Mouse (Mus musculus) lung, embryonic 16.5 days (tissue): ENCODE data around the gene S100a5. TPM values are rescaled to one million over a fixed set of nuclear protein-coding genes. Genes with fewer than 3 reads are reported as not detected.

ENCODE experiments used
- ATAC-seq: fragments of 200-750 bp; cut with Nextera tagmentation; 2 replicates; pipeline ENCODE4 v1.8.0; 2017; ENCODE audit warnings: low read depth, mild to moderate bottlenecking, moderate library complexity
- H3K27ac ChIP-seq: fragments of 300-500 bp; sonication (generic); 2 replicates; pipeline ENCODE4 v1.5.1; 2014; ENCODE audit warnings: mild to moderate bottlenecking, control low read depth, low read length
- H3K27me3 ChIP-seq: fragments of 300-500 bp; sonication (generic); 2 replicates; pipeline ENCODE4 v1.6.1; 2014; ENCODE audit warnings: low read depth, low read length, mixed read lengths; ENCODE audit not compliant: control insufficient read depth, insufficient read depth
- H3K36me3 ChIP-seq: fragments of 300-500 bp; sonication (generic); 2 replicates; pipeline ENCODE4 v1.6.1; 2014; ENCODE audit warnings: low read length; ENCODE audit not compliant: control insufficient read depth, insufficient read depth
- H3K4me1 ChIP-seq: fragments of 300-500 bp; sonication (generic); replicated peaks from 2 replicates; pipeline ENCODE4 v1.6.1; 2014; ENCODE audit warnings: low read length, mixed read lengths; ENCODE audit not compliant: control insufficient read depth, insufficient read depth
- H3K4me2 ChIP-seq: fragments of 300-500 bp; sonication (generic); 2 replicates; pipeline ENCODE4 v1.6.1; 2014; ENCODE audit warnings: low read depth, low read length, control low read depth
- H3K4me3 ChIP-seq: fragments of 300-500 bp; sonication (generic); 2 replicates; pipeline ENCODE4 v1.5.1; 2014; ENCODE audit warnings: mild to moderate bottlenecking, low read length, control low read depth
- H3K9ac ChIP-seq: fragments of 300-500 bp; sonication (generic); 2 replicates; pipeline ENCODE4 v1.6.1; 2014; ENCODE audit warnings: low read length, control low read depth
- H3K9me3 ChIP-seq: fragments of 300-500 bp; sonication (generic); 2 replicates; pipeline ENCODE4 v1.6.1; 2016; ENCODE audit warnings: low read length; ENCODE audit not compliant: control insufficient read depth
- WGBS: fragments of 180-500 bp; shearing (Covaris S2); extraction: QIAGEN DNeasy Blood & Tissue Kit; methylation state at CpG from one replicate; pipeline ENCODE4 v1.1.7; 2014; 5-methylcytosine and 5-hydroxymethylcytosine counted together
- polyA plus RNA-seq: library from polyadenylated mRNA; unstranded; fragments of >200 nt; fragmentation: Nextera tagmentation; extraction: Ambion mirVana; gene quantifications from 2 replicates; pipeline ENCODE4 v1.2.1, GENCODE M21; 2015

Gene S100a5
- polyA plus RNA-seq, 1 experiment from 2014 or later = not detected

DNA sequence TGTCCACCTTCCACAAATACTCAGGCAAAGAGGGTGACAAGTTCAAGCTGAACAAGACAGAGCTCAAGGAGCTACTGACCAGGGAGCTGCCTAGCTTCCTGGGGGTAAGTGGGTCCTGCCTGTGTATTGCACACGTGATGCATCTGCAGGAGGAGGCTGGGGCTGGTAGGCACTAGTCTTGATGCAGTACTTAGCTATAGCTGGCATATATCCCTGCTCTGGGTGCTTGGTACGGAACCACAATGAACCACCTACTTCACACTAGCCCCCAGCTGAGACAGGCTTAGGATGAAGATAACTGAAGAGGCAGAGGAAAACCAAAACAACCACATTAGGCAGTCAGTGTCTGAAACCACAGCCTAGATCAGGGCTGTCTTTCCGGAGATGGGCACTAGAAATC lies 3.3 kb upstream of the S100a5 start:
- H3K4me1 ChIP-seq = peaks cover 27% of the 10 kb centered on the region
- no peaks in the 10 kb centered on the region for H3K36me3 ChIP-seq
- H3K4me3 ChIP-seq = no peak overlapping the region
- peak; percentile 10 for ATAC-seq
- H3K4me2 ChIP-seq = no peak overlapping the region
- no peak overlapping the region for H3K9ac ChIP-seq
- H3K27ac ChIP-seq = peak overlapping the region; percentile 85
- no peaks in the 10 kb centered on the region for H3K27me3 ChIP-seq
- WGBS = 71% methylated on average over 3 of the region's 3 CpGs
- no peaks in the 10 kb centered on the region for H3K9me3 ChIP-seq

DNA sequence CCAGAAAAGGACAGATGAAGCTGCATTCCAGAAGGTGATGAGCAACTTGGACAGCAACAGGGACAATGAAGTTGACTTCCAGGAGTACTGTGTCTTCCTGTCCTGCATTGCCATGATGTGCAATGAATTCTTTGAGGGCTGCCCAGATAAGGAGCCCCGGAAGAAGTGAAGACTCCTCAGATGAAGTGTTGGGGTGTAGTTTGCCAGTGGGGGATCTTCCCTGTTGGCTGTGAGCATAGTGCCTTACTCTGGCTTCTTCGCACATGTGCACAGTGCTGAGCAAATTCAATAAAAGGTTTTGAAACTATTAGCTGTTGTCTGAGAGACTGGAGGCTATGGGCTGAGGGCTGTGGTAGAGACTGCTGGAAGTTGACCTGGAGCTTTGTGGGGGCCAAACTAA lies 2.6 kb upstream of the S100a5 start:
- H3K27me3 ChIP-seq = no peaks in the 10 kb centered on the region
- ATAC-seq = peak; percentile 8; the same call in 1 of the 2 replicates
- H3K4me1 ChIP-seq = peaks cover 27% of the 10 kb centered on the region
- no peak overlapping the region for H3K9ac ChIP-seq
- peak overlapping the region; percentile 85 for H3K27ac ChIP-seq
- no peak overlapping the region for H3K4me3 ChIP-seq
- H3K9me3 ChIP-seq = no peaks in the 10 kb centered on the region
- WGBS = 70% methylated on average over 2 of the region's 2 CpGs
- no peak overlapping the region for H3K4me2 ChIP-seq
- H3K36me3 ChIP-seq = no peaks in the 10 kb centered on the region

DNA sequence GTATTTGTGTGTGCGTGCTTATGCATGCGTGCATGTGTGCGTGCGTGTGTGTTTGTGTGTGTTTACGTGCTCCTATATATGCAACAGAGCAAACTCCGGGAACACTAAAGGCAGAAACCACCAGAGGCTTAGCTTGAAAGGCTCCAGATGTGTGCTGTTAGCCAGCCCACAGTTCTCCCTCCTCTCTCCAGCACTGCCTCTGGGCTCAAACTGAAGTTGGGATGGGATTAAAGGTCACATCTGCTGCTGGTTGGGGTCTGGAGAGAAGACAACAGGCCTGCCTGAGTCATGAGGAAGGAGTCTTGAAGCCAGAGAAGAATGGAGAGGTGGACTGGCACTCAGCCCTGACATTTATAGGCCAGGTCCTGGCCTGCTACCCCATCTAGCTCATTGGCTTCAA lies 2.1 kb upstream of the S100a5 start:
- ATAC-seq = peak; percentile 50
- H3K27ac ChIP-seq = peak overlapping the region; percentile 85
- H3K9me3 ChIP-seq = no peaks in the 10 kb centered on the region
- peaks cover 27% of the 10 kb centered on the region for H3K4me1 ChIP-seq
- no peaks in the 10 kb centered on the region for H3K27me3 ChIP-seq
- no peaks in the 10 kb centered on the region for H3K36me3 ChIP-seq
- no peak overlapping the region for H3K4me3 ChIP-seq
- 67% methylated on average over 6 of the region's 6 CpGs for WGBS
- no peak overlapping the region for H3K4me2 ChIP-seq
- H3K9ac ChIP-seq = no peak overlapping the region

DNA sequence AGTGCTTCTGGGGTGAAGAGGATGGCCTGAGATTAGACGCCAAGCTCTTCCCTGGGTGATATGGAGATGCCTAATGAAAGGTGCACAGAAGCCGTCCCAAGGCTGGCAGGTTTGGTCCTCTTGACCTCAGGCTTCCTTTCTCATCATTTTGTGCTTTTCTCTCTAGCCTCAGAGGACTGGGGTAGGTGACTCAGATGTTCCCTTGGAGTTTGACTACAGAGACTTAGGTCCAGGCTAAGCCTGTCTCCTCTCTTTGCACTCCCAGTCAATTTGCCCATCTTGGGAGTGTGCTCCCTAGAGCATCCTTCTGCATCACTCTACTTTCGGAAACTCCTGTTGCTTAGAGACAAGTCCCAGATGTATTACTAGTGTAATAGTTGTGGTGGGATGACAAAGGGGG lies 962 bp upstream of the S100a5 start:
- Histone ChIP-seq H3K27me3 (no peaks in the 10 kb centered on the region), H3K27ac (no peak overlapping the region), H3K4me1 (peaks cover 27% of the 10 kb centered on the region), H3K36me3 (no peaks in the 10 kb centered on the region), H3K4me2 (no peak overlapping the region), H3K9ac (no peak overlapping the region), H3K9me3 (no peaks in the 10 kb centered on the region), H3K4me3 (no peak overlapping the region)
- ATAC-seq = no peak
- 84% methylated on average over 3 of the region's 3 CpGs for WGBS

DNA sequence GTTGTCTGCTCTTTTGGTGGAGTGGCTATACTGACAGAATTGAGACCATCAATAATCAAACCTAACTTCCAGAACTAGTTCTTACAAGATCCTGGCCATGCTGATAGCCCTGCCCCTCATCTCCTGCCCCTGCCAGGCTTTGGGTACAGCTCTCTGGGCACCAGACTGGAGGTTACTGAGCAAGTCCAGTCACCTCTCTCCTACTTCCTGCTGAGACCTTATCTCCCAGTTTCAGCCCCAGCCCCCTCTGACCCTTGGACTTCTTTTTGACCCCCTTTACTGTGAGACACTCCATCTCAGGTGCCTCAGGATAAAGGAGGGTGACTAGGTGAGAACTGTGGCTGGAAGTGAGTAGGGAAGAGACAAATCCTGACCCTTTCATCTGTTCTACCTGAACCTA lies 779 bp downstream of the S100a5 start:
- Histone ChIP-seq H3K36me3 (no peaks in the 10 kb centered on the region), H3K9ac (no peak overlapping the region), H3K4me2 (no peak overlapping the region), H3K4me1 (peaks cover 27% of the 10 kb centered on the region), H3K9me3 (no peaks in the 10 kb centered on the region), H3K27me3 (no peaks in the 10 kb centered on the region), H3K27ac (no peak overlapping the region), H3K4me3 (no peak overlapping the region)
- no peak for ATAC-seq

DNA sequence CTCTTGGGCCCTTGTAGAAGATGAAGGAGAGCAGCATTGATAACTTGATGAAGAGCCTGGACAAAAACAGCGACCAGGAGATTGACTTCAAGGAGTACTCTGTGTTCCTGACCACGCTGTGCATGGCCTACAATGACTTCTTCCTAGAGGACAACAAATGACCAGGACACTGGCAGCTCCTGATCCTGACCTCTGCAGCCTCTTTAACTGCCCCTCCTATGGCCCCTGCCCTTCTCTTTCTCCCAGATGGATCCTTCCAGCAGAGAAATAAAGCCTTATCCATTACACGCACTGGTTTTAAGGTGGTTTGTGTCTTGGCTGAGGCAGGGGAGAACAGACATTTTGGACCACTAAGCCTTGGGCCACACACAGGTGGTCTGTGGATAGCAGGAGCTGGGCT lies 3.2 kb downstream of the S100a5 start:
- Histone ChIP-seq H3K9me3 (no peaks in the 10 kb centered on the region), H3K4me3 (no peak overlapping the region)
- 82% methylated on average over 3 of the region's 3 CpGs for WGBS

DNA sequence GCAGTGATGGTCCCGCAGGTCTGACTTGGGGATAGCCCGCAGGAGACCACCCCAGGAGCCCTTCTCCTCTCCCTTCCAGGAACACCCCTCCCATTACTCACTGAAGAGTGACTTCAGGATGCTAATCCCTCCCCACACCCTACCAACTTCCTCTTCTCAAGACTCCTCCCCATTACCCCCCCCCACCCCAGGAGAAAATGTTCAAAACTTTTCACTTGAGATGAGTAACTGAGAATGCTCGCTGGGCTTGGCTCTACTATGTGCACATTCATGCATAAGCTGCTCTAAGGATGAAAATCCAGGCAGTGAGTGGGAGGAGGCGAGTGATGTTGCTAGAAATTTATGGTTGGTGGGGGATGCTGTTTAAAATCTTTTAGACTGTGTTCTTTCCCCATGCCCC lies 3.7 kb downstream of the S100a5 start:
- 61% methylated on average over 4 of the region's 4 CpGs for whole genome bisulfite sequencing
- Histone ChIP-seq H3K9ac (no peak overlapping the region), H3K27me3 (no peaks in the 10 kb centered on the region), H3K36me3 (no peaks in the 10 kb centered on the region), H3K4me1 (peaks cover 23% of the 10 kb centered on the region), H3K4me2 (no peak overlapping the region), H3K27ac (no peak overlapping the region), H3K9me3 (no peaks in the 10 kb centered on the region), H3K4me3 (no peak overlapping the region)
- ATAC-seq = no peak

More for the DNA sequence above, 3.2 kb downstream of the S100a5 start:
- Histone ChIP-seq H3K36me3 (no peaks in the 10 kb centered on the region), H3K9ac (no peak overlapping the region), H3K4me1 (peaks cover 23% of the 10 kb centered on the region), H3K27ac (no peak overlapping the region), H3K27me3 (no peaks in the 10 kb centered on the region), H3K4me2 (no peak overlapping the region)
- ATAC-seq = no peak

DNA sequence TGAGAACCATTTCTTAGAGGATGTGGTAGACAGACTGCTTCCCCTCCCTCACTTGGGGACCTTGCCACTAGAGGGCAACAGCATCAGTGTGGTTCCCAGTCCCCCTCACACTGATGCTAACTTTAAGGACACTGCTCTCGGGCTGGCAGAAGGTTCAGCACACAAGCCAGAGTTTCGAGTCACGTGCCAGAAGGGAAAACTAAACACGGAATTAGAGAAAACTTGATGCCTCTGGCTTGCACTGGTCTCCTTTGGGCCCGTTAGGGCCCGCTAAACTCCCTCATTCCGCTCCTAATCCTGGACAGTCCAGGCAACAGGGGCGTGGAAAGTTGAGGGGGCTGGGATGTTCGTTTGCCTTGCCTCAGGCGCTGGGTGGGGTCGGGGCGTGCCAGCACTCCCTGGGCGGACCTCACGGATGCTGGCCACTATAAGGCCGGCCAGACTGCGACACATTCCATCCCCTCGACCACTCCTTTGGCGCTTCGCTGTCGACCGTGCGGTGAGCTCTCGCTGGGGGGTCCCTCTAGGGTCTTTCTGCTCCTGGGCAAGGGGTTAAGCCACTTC lies 4.5 kb downstream of the S100a5 start, which contains the start of gene S100a6:
TSS of gene S100a6 (plus strand) at position 155 of the 564 bp plus-strand sequence.
- peak within 1 kb of the TSS; percentile 73 for H3K4me2 ChIP-seq
- under 1% methylated on average over 23 of the region's 23 CpGs for WGBS
- H3K4me1 ChIP-seq = peaks cover 23% of the 10 kb centered on the region
- H3K27ac ChIP-seq = no peak within 1 kb of the TSS
- H3K9me3 ChIP-seq = no peaks in the 10 kb centered on the region; the same call in 1 of the 2 replicates
- peak; percentile 81 for ATAC-seq
- H3K27me3 ChIP-seq = no peaks in the 10 kb centered on the region
- H3K9ac ChIP-seq = peak within 1 kb of the TSS; percentile 63
- peak within 1 kb of the TSS; percentile 48 for H3K4me3 ChIP-seq
- H3K36me3 ChIP-seq = no peaks in the 10 kb centered on the region

DNA sequence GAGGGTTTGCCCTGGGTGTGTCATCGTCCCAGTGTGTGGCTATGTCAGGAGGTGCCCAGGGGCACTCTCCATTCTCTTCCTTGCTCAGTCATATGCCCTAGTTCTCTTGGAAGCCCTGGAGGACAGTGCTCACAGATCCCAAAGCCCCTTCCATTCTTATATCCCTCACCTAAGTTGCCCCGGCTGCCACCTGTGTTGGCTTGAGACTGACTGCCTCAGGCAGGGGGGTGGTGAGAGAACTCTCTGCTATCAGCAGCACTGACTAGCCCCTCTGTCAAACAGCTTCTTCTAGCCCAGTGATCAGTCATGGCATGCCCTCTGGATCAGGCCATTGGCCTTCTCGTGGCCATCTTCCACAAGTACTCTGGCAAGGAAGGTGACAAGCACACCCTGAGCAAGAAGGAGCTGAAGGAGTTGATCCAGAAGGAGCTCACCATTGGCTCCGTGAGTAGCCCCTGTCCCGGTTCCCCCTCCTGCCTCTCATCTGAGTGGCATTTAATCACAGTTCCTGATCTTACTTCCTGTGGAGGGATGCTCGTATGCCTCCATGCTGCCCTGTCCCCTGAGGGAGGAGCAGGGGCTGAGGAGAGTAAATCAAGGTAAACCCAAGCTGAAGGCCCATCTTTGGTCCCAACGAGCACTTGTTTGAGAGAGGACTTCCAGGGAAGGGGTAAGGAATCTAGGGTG lies 5.3 kb downstream of the S100a5 start:
- Histone ChIP-seq H3K4me1 (peaks cover 23% of the 10 kb centered on the region), H3K27me3 (no peaks in the 10 kb centered on the region), H3K27ac (no peak overlapping the region; the same call in 1 of the 2 replicates), H3K4me2 (peak overlapping the region; percentile 73), H3K4me3 (peak overlapping the region; percentile 48), H3K9ac (peak overlapping the region; percentile 63), H3K36me3 (no peaks in the 10 kb centered on the region), H3K9me3 (no peaks in the 10 kb centered on the region; the same call in 1 of the 2 replicates)
- ATAC-seq = no peak
- 57% methylated on average over 7 of the region's 7 CpGs for WGBS
